Mouse (Mus musculus) embryonic facial prominence, embryonic 12.5 days (tissue): ENCODE results near the gene Ptprj. TPM values are rescaled to one million over a fixed set of nuclear protein-coding genes. Genes with fewer than 3 reads are reported as not detected.

Source experiments
- ATAC-seq: fragments of 200-750 bp; cut with Nextera tagmentation; 2 replicates; pipeline ENCODE4 v1.8.0; 2017; ENCODE audit not compliant: insufficient number of reproducible peaks, insufficient read depth, low FRiP score, low TSS enrichment
- H3K27ac ChIP-seq: fragments of 300-500 bp; sonication (generic); 2 replicates; pipeline ENCODE4 v1.5.1; 2016; ENCODE audit warnings: mild to moderate bottlenecking
- H3K27me3 ChIP-seq: fragments of 300-500 bp; sonication (generic); 2 replicates; pipeline ENCODE4 v1.6.1; 2016; ENCODE audit warnings: mild to moderate bottlenecking, moderate library complexity
- H3K36me3 ChIP-seq: fragments of 300-500 bp; sonication (generic); 2 replicates; pipeline ENCODE4 v1.6.1; 2016; ENCODE audit warnings: mild to moderate bottlenecking
- H3K4me1 ChIP-seq: fragments of 300-500 bp; sonication (generic); 2 replicates; pipeline ENCODE4 v1.6.1; 2016
- H3K4me2 ChIP-seq: fragments of 300-500 bp; sonication (generic); replicated peaks from 2 replicates; pipeline ENCODE4 v1.6.1; 2016; ENCODE audit warnings: mild to moderate bottlenecking, moderate library complexity
- H3K4me3 ChIP-seq: fragments of 300-500 bp; sonication (generic); 2 replicates; pipeline ENCODE4 v1.5.1; 2016; ENCODE audit warnings: mild to moderate bottlenecking
- H3K9ac ChIP-seq: fragments of 300-500 bp; sonication (generic); 2 replicates; pipeline ENCODE4 v1.6.1; 2016; ENCODE audit warnings: mild to moderate bottlenecking, moderate library complexity
- H3K9me3 ChIP-seq: fragments of 300-500 bp; sonication (generic); 2 replicates; pipeline ENCODE4 v1.6.1; 2016; ENCODE audit warnings: mild to moderate bottlenecking, moderate library complexity
- WGBS: fragments of 180-500 bp; shearing (Covaris S2); methylation state at CpG from one replicate; pipeline ENCODE4 v1.1.7; 2016; 5-methylcytosine and 5-hydroxymethylcytosine counted together
- polyA plus RNA-seq: library from polyadenylated mRNA; unstranded; fragments of >200 nt; fragmentation: Nextera tagmentation; extraction: Ambion mirVana; gene quantifications from 2 replicates; pipeline ENCODE4 v1.2.1, GENCODE M21; 2016

Gene Ptprj
- polyA plus RNA-seq, 1 experiment from 2014 or later: 3.7 TPM

- no peak overlapping the region for H3K9ac ChIP-seq
- H3K4me2 ChIP-seq: no peak overlapping the region
- no peaks in the 10 kb centered on the region for H3K36me3 ChIP-seq
- H3K27ac ChIP-seq: no peak overlapping the region; the same call in 1 of the 2 replicates
- H3K27me3 ChIP-seq: no peaks in the 10 kb centered on the region
- no peaks in the 10 kb centered on the region for H3K9me3 ChIP-seq
- peaks cover 10% of the 10 kb centered on the region for H3K4me1 ChIP-seq
- H3K4me3 ChIP-seq: no peak overlapping the region
- no peak for ATAC-seq
- WGBS: 61% methylated on average over 13 of the region's 13 CpGs
Measured at GRCm38 (mm10) chr2:90490279-90491046, 90.0 kb downstream of the Ptprj start.

- Histone ChIP-seq H3K27ac (no peak overlapping the region; the same call in 1 of the 2 replicates), H3K9me3 (no peaks in the 10 kb centered on the region), H3K36me3 (no peaks in the 10 kb centered on the region), H3K4me1 (peaks cover 10% of the 10 kb centered on the region), H3K9ac (no peak overlapping the region), H3K27me3 (no peaks in the 10 kb centered on the region), H3K4me2 (no peak overlapping the region), H3K4me3 (no peak overlapping the region)
- 62% methylated on average over 4 of the region's 4 CpGs for WGBS
- no peak for ATAC-seq
Measured at GRCm38 (mm10) chr2:90489839-90490238, 90.6 kb downstream of the Ptprj start.

- ATAC-seq: no peak
- Histone ChIP-seq H3K27me3 (no peaks in the 10 kb centered on the region), H3K4me3 (no peak overlapping the region), H3K4me1 (peaks cover 10% of the 10 kb centered on the region), H3K36me3 (no peaks in the 10 kb centered on the region), H3K4me2 (no peak overlapping the region), H3K9ac (no peak overlapping the region), H3K27ac (no peak overlapping the region), H3K9me3 (no peaks in the 10 kb centered on the region)
- WGBS: 87% methylated on average over 8 of the region's 8 CpGs
Measured at GRCm38 (mm10) chr2:90488690-90489590, 91.5 kb downstream of the Ptprj start.

DNA sequence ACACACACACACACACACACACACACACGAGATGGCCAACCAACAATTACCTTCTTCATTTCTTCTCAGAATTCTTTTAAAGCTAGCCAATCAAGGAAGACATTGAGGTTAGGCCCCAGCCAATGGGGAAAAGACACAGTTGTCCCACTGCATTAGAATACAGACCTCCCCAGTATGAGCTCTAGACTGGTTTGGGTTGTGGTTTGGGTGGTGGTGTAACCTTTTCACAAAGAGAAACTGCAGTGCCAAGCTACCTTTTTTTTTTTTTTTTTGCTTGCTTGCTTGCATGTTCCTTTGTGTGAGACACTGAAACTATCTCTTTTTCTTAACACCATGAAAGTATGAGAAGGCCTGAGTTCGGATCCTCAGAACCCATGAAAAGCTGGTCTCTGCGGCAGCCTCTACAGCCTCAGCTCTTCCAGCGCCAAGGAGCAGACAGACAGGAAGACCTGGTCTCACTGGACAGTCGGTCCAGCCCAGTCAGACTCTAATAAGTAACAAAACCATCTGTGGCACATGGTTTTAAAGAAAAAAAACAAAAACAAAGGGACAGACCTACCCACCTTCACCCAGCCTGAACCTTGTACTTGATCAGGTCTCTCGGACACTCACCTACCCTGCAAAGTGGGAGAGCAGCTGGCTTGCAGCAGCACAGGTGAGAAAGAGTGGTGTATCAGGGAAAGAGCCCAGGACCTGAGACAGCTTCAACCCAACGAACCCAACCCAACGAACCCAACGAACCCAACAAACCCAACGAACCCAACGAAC lies 92.8 kb downstream of the Ptprj start:
- Histone ChIP-seq H3K9ac (no peak overlapping the region), H3K27ac (no peak overlapping the region), H3K27me3 (no peaks in the 10 kb centered on the region), H3K4me2 (no peak overlapping the region), H3K4me3 (no peak overlapping the region), H3K9me3 (no peaks in the 10 kb centered on the region), H3K36me3 (no peaks in the 10 kb centered on the region), H3K4me1 (peaks cover 10% of the 10 kb centered on the region)
- ATAC-seq: no peak
- 91% methylated on average over 11 of the region's 11 CpGs for WGBS

GRCm38 (mm10) chr2:90486226-90486755 lies 94.2 kb downstream of the Ptprj start:
- WGBS: 35% methylated on average over 3 of the region's 3 CpGs
- no peak for ATAC-seq
- no peaks in the 10 kb centered on the region for H3K36me3 ChIP-seq
- H3K27ac ChIP-seq: no peak overlapping the region
- no peak overlapping the region for H3K4me3 ChIP-seq
- H3K4me2 ChIP-seq: no peak overlapping the region
- H3K4me1 ChIP-seq: peaks cover 13% of the 10 kb centered on the region
- H3K9ac ChIP-seq: no peak overlapping the region
- no peaks in the 10 kb centered on the region for H3K27me3 ChIP-seq
- H3K9me3 ChIP-seq: no peaks in the 10 kb centered on the region

DNA sequence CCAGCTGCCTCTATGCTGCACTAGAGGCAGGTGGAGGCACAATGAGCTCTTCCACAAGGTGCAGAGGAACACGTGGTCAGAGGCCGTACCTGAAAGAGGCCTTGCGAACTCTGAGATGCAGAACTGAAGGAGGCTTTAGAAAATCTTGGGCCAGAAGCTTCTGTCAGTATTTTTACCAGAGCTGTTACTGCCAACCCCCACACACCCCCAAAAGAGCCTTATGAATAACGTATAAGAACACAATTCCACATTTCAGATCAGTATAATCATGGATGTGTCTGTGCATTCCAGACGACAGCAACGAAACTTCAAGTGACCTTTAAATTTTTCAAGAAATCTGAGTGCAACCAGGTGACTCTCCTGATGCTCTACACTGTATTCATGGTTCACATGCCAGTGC lies 98.9 kb downstream of the Ptprj start:
- H3K4me1 ChIP-seq: peaks cover 19% of the 10 kb centered on the region
- H3K36me3 ChIP-seq: no peaks in the 10 kb centered on the region
- H3K9me3 ChIP-seq: no peaks in the 10 kb centered on the region
- no peak for ATAC-seq
- H3K27me3 ChIP-seq: no peaks in the 10 kb centered on the region
- H3K9ac ChIP-seq: no peak overlapping the region
- no peak overlapping the region for H3K4me3 ChIP-seq
- WGBS: 73% methylated on average over 6 of the region's 6 CpGs
- H3K4me2 ChIP-seq: no peak overlapping the region
- H3K27ac ChIP-seq: no peak overlapping the region

DNA sequence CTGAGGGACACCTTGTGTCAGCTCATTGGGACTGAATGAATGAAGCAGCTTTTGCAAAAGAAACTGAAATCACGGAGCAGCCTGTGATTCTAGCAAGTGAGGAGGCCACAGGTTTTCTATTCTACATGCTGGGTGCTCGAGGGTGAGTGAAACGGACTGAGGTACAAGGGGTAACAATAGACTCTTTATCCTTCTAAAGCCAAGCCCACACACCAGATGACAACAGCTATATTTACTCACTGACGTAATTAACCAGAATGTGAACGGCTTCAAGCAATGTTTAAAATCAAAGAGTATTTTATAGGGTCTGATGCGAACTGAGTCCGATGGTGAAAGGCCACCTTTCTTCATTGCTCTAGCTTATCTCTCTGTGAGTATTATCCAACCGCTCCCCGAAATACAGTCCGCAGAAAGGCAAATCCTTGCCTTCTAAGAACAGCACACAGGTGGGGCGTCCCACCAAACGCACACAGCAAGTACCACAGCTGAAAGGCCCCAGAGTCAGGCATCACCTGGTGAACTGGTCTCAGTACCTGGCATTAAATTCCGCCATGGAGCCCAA lies 99.6 kb downstream of the Ptprj start:
- H3K4me1 ChIP-seq: peaks cover 13% of the 10 kb centered on the region
- WGBS: 54% methylated on average over 13 of the region's 13 CpGs

DNA sequence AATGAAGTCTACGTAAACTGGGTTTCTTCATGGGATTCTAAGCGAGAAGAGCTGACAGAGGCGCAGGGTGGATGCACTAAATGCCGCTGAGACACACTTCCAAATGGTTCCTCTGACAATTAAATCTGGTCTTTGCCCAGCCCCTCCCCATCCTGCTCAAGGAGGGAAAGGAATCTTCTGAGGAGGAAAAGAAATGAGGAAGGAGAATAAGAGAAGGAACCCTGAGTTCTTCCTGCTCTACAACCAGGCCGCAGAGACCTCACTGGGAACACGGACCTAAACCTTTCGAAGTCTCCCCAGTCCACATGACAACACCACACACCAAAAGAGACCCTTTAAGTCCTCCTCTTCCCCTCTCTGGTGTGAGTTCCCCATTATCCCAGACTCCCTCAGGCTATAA lies 101.9 kb downstream of the Ptprj start:
- Histone ChIP-seq H3K36me3 (no peaks in the 10 kb centered on the region), H3K4me2 (no peak overlapping the region), H3K27me3 (no peaks in the 10 kb centered on the region), H3K9ac (no peak overlapping the region), H3K9me3 (no peaks in the 10 kb centered on the region), H3K27ac (no peak overlapping the region), H3K4me1 (peaks cover 19% of the 10 kb centered on the region), H3K4me3 (no peak overlapping the region)
- 80% methylated on average over 7 of the region's 7 CpGs for WGBS
- no peak for ATAC-seq

More for the DNA sequence above, 99.6 kb downstream of the Ptprj start:
- no peak overlapping the region for H3K27ac ChIP-seq
- H3K9ac ChIP-seq: no peak overlapping the region
- H3K4me3 ChIP-seq: no peak overlapping the region
- H3K27me3 ChIP-seq: no peaks in the 10 kb centered on the region
- H3K36me3 ChIP-seq: no peaks in the 10 kb centered on the region
- no peak for ATAC-seq
- no peak overlapping the region for H3K4me2 ChIP-seq
- no peaks in the 10 kb centered on the region for H3K9me3 ChIP-seq

DNA sequence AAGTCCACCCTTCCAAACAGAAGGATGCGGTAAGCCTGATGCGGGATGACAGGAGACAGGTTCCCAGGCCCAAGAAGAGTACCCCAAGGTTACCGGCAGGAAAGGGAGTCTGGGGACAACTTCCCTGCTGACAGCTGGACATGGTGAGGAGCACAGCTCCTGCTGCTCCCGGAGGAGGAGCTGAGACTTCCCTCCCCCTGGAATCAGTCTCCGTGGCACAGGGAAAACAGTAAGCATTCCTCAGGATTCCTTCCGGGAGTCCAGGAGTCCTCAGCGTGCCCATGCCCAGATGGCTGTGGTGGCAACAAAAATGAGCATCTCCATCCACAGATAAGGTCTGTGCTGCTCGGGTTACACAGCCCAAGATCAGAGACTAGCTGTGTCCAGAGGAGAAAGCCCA lies 102.8 kb downstream of the Ptprj start:
- H3K4me2 ChIP-seq: no peak overlapping the region
- 21% methylated on average over 8 of the region's 8 CpGs for WGBS
- no peak overlapping the region for H3K9ac ChIP-seq
- H3K4me1 ChIP-seq: peaks cover 19% of the 10 kb centered on the region
- H3K27ac ChIP-seq: no peak overlapping the region
- no peaks in the 10 kb centered on the region for H3K36me3 ChIP-seq
- no peak for ATAC-seq
- H3K27me3 ChIP-seq: no peaks in the 10 kb centered on the region
- no peak overlapping the region for H3K4me3 ChIP-seq
- H3K9me3 ChIP-seq: no peaks in the 10 kb centered on the region

DNA sequence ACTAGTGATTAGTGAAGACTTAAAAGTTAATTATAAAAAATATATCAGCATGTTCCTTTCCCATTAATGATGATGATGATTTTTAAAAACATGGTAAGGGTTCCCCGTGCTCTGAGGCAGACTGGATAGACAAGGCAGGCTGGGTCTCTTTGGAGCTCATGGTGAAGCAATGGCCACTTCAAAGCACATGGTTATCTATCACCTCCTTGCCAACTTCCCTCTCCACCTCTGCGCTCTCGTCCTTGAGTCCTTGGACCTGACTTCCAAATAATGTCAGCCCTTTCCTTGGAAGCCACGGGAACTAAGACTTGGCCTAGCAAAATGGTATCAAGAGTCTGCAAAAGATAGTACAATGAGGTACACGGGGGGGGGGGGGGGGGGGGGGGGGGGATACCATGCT lies 103.7 kb downstream of the Ptprj start:
- Histone ChIP-seq H3K36me3 (no peaks in the 10 kb centered on the region), H3K9me3 (no peaks in the 10 kb centered on the region), H3K4me2 (no peak overlapping the region), H3K27ac (no peak overlapping the region), H3K27me3 (no peaks in the 10 kb centered on the region), H3K4me1 (peaks cover 18% of the 10 kb centered on the region), H3K9ac (no peak overlapping the region), H3K4me3 (no peak overlapping the region)
- ATAC-seq: no peak
- 90% methylated on average over 4 of the region's 5 CpGs for WGBS

GRCm38 (mm10) chr2:90476319-90476718 lies 104.1 kb downstream of the Ptprj start:
- no peak for ATAC-seq
- WGBS: 84% methylated on average over 11 of the region's 11 CpGs
- no peak overlapping the region for H3K4me2 ChIP-seq
- no peaks in the 10 kb centered on the region for H3K27me3 ChIP-seq
- H3K27ac ChIP-seq: no peak overlapping the region
- no peak overlapping the region for H3K9ac ChIP-seq
- no peaks in the 10 kb centered on the region for H3K36me3 ChIP-seq
- no peaks in the 10 kb centered on the region for H3K9me3 ChIP-seq
- no peak overlapping the region for H3K4me3 ChIP-seq
- peaks cover 17% of the 10 kb centered on the region for H3K4me1 ChIP-seq
